Mouse (Mus musculus): ENCODE data around the gene Cd69. TPM values are rescaled to one million over a fixed set of nuclear protein-coding genes. Genes with fewer than 3 reads are reported as not detected.

Cd69 gene
- polyA plus RNA-seq, 1 experiment from 2014 or later = not detected

DNA sequence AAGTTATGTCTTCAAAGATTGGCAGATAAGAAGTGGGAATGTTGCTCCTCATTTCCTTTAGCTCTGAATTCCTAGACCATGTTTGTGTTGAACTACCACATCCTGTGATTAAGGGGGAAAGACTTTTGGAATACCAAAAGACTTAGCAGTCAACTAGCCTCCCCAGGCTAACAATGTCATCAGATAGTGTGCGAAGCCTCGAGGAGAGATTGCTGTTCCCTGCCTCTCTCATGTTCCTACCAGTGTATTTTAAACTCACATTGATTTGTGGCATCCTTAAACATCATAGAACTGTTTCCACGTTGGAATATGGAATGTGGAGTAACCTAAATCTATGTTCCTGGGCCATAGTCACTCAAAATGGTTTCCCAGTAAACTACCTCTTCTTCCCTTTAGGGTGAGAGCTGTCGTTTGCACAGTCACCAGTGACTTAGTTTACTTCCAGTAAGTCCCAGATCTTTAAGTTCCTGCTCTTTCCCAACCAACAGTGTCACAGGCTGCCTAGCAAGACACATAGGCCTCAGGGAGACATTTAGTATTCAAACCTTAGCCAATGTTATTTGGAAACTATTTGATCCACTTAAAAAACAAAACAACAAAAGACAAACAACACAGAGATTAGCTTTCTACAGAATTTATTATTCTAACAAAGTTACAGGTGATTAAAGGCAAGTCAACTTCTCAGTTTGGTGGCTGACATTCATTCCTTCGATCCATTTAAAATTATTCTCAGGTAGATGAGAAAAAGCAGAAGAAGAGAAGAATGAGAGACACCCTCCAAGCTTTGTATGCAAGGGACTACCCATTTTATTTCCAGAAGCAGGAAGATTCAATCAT is 43.0 kb downstream of the Cd69 start:
- Histone ChIP-seq H3K9ac (no peak overlapping the region), H3K36me3 (no peaks in the 10 kb centered on the region), H3K4me3 (no peak overlapping the region), H3K4me2 (replicated peaks) (no peak overlapping the region), H3K4me1 (no peaks in the 10 kb centered on the region), H3K27me3 (no peaks in the 10 kb centered on the region), H3K9me3 (replicated peaks) (no peaks in the 10 kb centered on the region), H3K27ac (no peak overlapping the region)
- WGBS = 84% methylated on average over 5 of the region's 5 CpGs
- no peak for ATAC-seq (ENCODE audit: low FRiP score)

DNA sequence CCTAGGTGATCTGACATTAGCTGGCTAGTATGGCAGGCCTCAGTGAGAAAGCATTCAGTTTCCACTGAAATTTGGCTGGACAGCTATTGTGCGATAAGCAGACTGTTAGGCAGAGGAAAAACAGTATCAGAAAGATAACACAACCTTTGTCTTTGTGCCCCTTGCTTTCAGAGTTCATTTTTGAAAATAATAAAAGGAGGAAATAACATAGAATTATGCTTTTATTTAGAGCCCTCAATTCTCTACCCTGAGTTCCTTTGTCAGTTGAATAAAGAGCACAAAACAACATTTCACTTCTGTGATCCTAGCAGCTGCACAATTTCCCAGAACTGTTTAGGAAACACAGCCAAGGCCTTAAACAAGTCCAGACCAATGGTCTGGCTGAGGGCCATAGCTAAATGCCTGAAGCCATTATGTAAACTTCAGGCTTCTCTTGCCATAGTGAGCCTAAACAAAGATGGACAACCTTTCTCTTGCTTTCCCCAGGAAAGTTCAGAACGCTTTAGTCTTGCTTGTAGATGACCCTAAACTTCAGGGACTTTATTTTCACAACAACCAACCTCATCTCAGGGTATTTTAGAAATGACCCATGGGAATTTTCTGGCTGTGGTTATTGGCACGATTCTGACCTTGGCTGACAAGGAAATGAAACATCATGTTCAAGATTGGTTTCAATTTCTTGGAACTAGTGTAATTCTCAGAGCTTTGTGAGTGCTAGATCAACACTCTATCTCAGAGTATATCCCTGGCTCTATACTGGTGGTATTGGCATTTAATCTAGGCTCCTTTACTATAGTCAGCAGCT is 45.3 kb downstream of the Cd69 start:
- no peaks in the 10 kb centered on the region for H3K9me3 ChIP-seq (replicated peaks)
- no peak for ATAC-seq (ENCODE audit: low FRiP score)
- no peaks in the 10 kb centered on the region for H3K4me1 ChIP-seq
- H3K27ac ChIP-seq = no peak overlapping the region
- 73% methylated on average over 3 of the region's 3 CpGs for WGBS
- no peaks in the 10 kb centered on the region for H3K27me3 ChIP-seq
- H3K4me3 ChIP-seq = no peak overlapping the region
- no peak overlapping the region for H3K4me2 ChIP-seq (replicated peaks)
- H3K36me3 ChIP-seq = no peaks in the 10 kb centered on the region
- no peak overlapping the region for H3K9ac ChIP-seq

DNA sequence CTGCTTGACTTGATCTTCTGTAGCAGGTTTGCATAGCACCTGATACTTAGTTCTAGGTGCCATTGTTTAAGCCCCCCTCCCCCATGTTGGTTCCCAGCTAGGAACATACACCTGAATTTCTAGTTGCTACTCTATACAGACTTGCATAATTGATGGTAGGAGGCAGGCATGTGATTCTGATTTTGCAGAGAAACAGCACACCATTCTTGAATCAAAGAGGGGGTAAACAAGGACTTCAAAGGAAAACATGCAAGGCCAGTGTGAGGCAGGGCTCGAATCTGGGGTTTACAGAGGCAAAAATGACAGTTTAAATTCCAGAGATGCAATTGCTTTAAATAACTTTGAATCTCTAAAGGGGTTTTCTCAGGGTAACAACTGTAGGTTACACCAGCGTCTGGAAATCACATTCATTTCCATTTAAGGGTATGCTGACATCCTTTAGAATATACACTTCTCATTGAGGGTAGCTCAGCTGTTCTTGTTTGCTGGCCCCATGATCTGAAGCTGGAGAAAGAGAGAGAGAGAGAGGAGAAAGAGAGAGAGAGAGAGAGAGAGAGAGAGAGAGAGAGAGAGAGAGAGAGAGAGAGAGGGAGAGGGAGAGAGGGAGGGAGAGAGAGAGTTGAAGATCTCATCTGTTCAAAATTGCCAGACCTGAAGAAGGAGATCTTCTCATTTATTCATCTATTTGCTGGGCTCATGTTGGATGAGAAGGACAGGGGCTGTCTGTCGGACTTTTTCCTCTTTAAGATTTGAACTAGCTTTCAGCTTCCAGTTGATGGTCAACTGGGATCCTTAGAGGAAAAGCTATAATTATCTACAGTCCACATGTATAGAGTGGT is 46.1 kb downstream of the Cd69 start:
- no peaks in the 10 kb centered on the region for H3K9me3 ChIP-seq (replicated peaks)
- no peak overlapping the region for H3K4me3 ChIP-seq
- no peaks in the 10 kb centered on the region for H3K4me1 ChIP-seq
- H3K27ac ChIP-seq = no peak overlapping the region
- WGBS = 66% methylated on average over 3 of the region's 3 CpGs
- no peak overlapping the region for H3K4me2 ChIP-seq (replicated peaks)
- ATAC-seq (ENCODE audit: low FRiP score) = no peak
- H3K9ac ChIP-seq = no peak overlapping the region
- H3K36me3 ChIP-seq = no peaks in the 10 kb centered on the region
- H3K27me3 ChIP-seq = no peaks in the 10 kb centered on the region

DNA sequence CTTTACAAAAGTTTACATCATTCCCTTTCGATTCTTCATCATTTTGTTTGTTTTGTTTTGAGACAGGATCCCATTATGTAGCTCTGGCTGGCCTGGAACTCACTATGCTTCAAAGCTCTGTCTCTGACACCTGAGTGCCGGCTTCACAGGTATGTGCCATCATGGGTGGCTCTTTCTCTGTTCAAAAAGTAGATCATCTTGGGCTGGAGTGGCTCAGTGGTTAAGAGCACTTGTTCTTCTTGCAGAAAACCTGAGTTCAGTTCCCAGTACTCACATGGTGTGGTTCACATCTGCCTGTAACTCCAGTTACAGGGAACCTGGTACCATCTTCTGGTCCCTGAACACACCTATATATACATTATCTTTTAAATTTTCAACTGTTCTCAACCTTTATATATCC is 50.2 kb downstream of the Cd69 start:
- H3K4me1 ChIP-seq = no peaks in the 10 kb centered on the region
- 86% methylated on average over 2 of the region's 2 CpGs for WGBS
- H3K4me2 ChIP-seq (replicated peaks) = no peak overlapping the region
- no peak overlapping the region for H3K9ac ChIP-seq
- H3K27ac ChIP-seq = no peak overlapping the region
- H3K27me3 ChIP-seq = no peaks in the 10 kb centered on the region
- no peak for ATAC-seq (ENCODE audit: low FRiP score)
- no peaks in the 10 kb centered on the region for H3K36me3 ChIP-seq
- H3K4me3 ChIP-seq = no peak overlapping the region
- H3K9me3 ChIP-seq (replicated peaks) = no peaks in the 10 kb centered on the region

DNA sequence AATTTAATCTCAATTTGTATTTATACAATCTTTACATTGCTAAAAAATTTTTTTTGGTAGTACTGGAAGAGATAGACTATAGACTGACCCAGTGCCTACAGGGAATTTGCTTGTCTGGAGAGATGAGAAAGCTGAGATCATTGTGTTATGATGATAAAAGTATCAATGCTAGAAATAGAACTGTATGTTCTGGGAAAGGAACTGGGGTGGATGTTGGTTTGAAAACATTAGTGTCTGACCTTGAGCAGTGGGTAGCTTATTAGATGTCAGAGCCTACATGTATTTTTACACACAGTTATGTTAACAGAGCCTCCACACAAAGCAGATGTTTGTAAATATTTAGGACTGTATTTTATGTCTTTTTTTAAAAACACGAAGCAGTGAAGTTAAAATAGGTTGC is 51.1 kb downstream of the Cd69 start:
- H3K27ac ChIP-seq = no peak overlapping the region
- no peaks in the 10 kb centered on the region for H3K9me3 ChIP-seq (replicated peaks)
- WGBS = 80% methylated on average over 1 of the region's 1 CpGs
- no peak overlapping the region for H3K4me2 ChIP-seq (replicated peaks)
- no peaks in the 10 kb centered on the region for H3K4me1 ChIP-seq
- no peak for ATAC-seq (ENCODE audit: low FRiP score)
- H3K4me3 ChIP-seq = no peak overlapping the region
- no peaks in the 10 kb centered on the region for H3K27me3 ChIP-seq
- H3K9ac ChIP-seq = no peak overlapping the region
- H3K36me3 ChIP-seq = no peaks in the 10 kb centered on the region

DNA sequence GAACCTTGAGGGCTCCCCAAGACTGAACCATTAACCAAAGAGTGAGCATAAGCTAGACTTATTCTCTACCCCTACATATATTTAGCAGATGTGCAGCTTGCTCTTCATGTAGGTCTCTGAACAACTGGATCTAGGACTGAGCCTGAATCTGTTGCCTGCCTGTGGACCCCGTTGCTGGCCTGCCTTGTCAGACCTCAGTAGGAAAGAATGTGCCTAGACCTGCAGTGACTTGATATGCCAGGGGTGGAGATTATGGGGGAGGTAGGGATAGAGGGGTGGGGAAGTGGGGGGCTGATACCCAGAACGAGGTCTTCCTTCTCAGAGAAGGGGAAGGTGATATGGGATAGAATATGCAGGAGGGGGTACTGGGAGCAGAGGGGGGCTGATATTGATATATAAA is 51.6 kb downstream of the Cd69 start:
- ATAC-seq (ENCODE audit: low FRiP score) = no peak
- Histone ChIP-seq H3K9me3 (replicated peaks) (no peaks in the 10 kb centered on the region), H3K4me3 (no peak overlapping the region), H3K4me1 (no peaks in the 10 kb centered on the region), H3K9ac (no peak overlapping the region), H3K27me3 (no peaks in the 10 kb centered on the region), H3K4me2 (replicated peaks) (no peak overlapping the region), H3K27ac (no peak overlapping the region), H3K36me3 (no peaks in the 10 kb centered on the region)
- WGBS = 61% methylated on average over 2 of the region's 2 CpGs

DNA sequence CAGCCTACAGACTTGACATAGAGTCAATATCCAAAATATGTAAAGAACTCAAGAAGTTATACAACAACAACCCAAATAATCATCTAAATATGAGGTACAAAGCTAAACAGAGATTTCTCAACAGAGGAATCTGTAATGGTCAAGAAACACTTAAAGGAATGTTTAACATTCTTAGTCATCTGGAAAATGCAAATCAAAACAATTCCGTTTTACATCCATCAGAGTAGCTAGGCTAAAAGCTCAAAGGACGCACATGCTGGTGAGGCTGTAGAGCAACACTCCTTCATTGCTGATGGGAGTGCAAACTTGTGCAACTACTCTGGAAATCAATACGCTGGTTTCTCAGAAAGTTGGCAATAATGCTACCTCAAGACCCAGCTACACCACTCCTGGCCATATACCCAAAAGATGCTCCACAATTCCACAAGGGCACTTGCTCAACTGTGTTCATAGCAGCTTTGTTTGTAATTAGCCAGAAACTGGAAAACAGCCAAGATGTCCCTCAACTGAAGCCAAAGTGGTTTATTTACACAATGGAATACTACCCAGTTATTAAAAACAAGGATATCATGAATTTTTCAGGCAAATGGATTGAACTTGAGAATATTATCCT is 52.9 kb downstream of the Cd69 start:
- Histone ChIP-seq H3K4me3 (no peak overlapping the region), H3K27ac (no peak overlapping the region), H3K36me3 (no peaks in the 10 kb centered on the region), H3K4me2 (replicated peaks) (no peak overlapping the region), H3K9me3 (replicated peaks) (no peaks in the 10 kb centered on the region), H3K27me3 (no peaks in the 10 kb centered on the region), H3K4me1 (no peaks in the 10 kb centered on the region), H3K9ac (no peak overlapping the region)
- 92% methylated on average over 3 of the region's 3 CpGs for WGBS
- no peak for ATAC-seq (ENCODE audit: low FRiP score)

DNA sequence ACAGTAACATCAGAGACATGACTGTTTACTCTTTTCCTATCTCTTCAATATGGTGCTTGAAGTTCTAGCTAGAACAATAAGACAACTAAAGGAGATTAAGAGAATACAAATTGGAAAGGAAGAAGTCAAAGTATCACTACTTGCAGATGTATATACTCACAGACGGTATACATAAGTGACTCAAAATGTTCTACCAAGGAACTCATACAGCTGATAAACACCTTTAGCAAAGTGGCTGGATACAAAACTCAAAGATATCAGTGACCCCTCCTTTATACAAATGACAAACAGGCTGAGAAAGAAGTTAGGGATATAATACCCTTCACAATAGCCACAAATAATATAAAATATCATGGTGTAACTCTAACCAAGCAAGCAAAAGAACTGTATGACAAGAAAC is 54.2 kb downstream of the Cd69 start:
- Histone ChIP-seq H3K4me1 (no peaks in the 10 kb centered on the region), H3K9me3 (replicated peaks) (no peaks in the 10 kb centered on the region), H3K27me3 (no peaks in the 10 kb centered on the region), H3K36me3 (no peaks in the 10 kb centered on the region), H3K27ac (no peak overlapping the region), H3K4me3 (no peak overlapping the region), H3K4me2 (replicated peaks) (no peak overlapping the region), H3K9ac (no peak overlapping the region)
- WGBS = 97% methylated on average over 1 of the region's 1 CpGs
- ATAC-seq (ENCODE audit: low FRiP score) = no peak

DNA sequence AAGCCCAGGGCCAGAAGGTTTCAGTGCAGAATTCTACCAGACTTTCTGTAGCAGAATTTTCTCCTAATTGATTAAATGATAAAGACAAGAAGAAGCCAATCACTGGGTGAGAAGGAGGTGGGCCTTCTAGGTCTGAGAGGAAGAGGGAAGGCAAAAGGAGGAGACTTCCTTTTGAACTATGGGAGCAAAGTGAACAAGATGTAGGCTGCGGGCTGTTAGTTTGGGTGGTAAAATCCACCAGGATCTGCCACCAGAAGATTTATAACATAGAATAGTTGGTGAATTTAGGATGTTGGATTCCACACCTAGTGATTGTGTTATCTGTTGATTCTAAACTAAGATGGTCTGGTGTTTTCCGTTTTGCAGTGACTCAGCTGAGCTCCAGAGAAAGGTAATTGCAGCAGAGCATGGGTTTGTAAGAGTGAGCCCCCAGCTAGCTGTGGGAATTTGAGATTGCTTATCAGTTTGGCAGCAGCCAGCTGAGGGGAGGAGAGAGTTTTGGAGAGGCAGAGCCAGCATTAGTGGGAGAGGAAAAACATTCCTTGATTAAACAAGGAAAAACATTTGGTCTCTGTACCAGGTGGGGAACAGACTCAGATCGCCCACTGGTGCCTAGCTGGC is 55.2 kb downstream of the Cd69 start:
- ATAC-seq (ENCODE audit: low FRiP score) = no peak
- 85% methylated on average over 3 of the region's 3 CpGs for WGBS
- no peak overlapping the region for H3K4me2 ChIP-seq (replicated peaks)

DNA sequence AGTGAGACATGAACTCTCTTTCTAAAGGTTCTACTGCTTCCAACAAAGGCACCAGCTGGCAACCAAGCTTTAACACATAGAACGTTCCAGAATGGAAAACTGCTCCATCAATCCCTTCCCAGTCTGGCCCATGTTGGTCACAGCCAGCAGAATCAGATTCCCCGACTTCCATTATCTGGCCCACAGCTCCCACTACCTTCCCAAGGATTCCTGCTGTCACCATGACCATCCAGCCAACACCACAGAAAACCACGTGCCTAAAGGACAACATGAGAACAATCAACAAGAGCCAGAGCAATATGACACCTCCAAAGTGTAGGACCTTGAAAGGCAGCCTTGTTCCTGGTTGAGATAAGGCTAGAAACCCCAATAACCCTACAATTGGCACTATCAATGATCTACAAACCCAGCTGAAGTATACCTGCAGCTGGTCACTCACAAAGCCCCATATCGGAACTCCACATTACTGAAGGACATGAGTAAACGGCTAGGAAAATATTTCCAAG is 57.0 kb downstream of the Cd69 start:
- Histone ChIP-seq H3K4me2 (replicated peaks) (no peak overlapping the region), H3K4me1 (no peaks in the 10 kb centered on the region), H3K27ac (no peak overlapping the region), H3K9me3 (replicated peaks) (no peaks in the 10 kb centered on the region), H3K27me3 (no peaks in the 10 kb centered on the region), H3K36me3 (no peaks in the 10 kb centered on the region), H3K9ac (no peak overlapping the region), H3K4me3 (no peak overlapping the region)
- no peak for ATAC-seq (ENCODE audit: low FRiP score)
- 83% methylated on average over 5 of the region's 5 CpGs for whole genome bisulfite sequencing

More for the DNA sequence above, 55.2 kb downstream of the Cd69 start:
- H3K27me3 ChIP-seq = no peaks in the 10 kb centered on the region
- H3K4me3 ChIP-seq = no peak overlapping the region
- H3K9ac ChIP-seq = no peak overlapping the region
- H3K9me3 ChIP-seq (replicated peaks) = no peaks in the 10 kb centered on the region
- no peaks in the 10 kb centered on the region for H3K36me3 ChIP-seq
- no peaks in the 10 kb centered on the region for H3K4me1 ChIP-seq
- H3K27ac ChIP-seq = no peak overlapping the region

Data from hindbrain, embryonic 12.5 days (tissue).